Mouse (Mus musculus): ENCODE data around the gene Sh3gl2.

DNA sequence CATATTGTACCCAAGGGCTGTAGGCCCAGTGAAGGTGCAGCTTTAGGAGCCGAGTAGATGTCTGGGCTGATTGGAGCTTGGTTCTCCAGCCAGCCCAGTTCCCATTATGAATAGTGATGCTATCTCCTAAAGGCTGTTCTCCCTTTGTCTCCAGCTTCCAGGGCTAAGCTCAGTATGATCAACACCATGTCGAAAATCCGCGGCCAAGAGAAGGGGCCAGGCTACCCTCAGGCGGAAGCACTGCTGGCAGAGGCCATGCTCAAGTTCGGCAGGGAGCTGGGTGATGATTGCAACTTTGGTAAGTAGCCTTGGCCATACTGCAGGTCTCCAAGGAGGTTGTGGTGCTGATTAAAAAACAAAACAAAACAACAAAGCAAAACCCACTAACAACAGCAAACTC lies 171.3 kb downstream of the Sh3gl2 start:
- no peak for TF ChIP-seq CTCF (IDR thresholded peaks at IDR 0.05; ENCODE audit: borderline replicate concordance, extremely low read depth, insufficient read depth, insufficient read length)
- no peak for TF ChIP-seq POLR2A (IDR thresholded peaks at IDR 0.05; ENCODE audit: borderline replicate concordance, extremely low read depth, insufficient read depth, insufficient read length, poor library complexity, severe bottlenecking)
